Mouse (Mus musculus): ENCODE measurements around the gene Anks1b.

DNA sequence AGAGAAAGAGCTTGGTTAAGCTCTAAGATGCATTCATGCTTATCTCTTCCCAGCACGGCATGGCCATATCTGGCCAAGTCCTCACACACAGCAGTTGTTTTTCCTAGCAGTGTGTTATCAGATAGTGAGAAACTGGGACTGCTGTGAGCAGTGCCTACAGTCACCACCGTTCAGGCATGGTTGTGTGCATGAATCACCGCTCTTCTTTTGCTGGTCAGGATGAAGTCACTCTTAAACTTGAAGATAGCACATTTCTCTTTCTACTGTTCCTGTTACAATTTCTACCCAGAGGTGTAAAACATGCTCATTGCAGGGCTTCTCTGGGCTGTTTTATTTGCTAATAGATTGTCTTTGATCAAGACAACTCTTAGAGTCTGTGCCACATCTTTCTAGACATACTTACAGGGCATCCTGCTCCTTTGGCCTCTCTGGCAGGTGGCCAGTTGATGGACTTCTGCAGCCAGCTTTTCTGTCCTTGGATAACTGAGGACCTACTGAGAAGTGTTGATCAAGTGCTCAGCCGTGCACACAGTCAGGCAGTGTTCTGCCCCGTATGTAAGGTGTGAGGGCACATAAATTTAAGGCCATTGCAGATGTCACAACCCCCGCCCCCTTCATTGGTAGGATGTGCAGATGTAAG is 296.8 kb downstream of the Anks1b start:
- TF ChIP-seq CTCF (IDR thresholded peaks at IDR 0.05; ENCODE audit: extremely low read depth, insufficient read length, insufficient replicate concordance, low read depth, low read length) (no peak), POLR2A (IDR thresholded peaks at IDR 0.05; ENCODE audit: low read depth, low read length) (no peak)

Data from small intestine, adult 2 months (tissue).